Mouse (Mus musculus): ENCODE data around the gene Tada1. TPM values are rescaled to one million over a fixed set of nuclear protein-coding genes. Genes with fewer than 3 reads are reported as not detected.

Gene Tada1
- total and polyA plus RNA-seq, 3 experiments: 34.0 to 36.7 TPM; not detected in 1

DNA sequence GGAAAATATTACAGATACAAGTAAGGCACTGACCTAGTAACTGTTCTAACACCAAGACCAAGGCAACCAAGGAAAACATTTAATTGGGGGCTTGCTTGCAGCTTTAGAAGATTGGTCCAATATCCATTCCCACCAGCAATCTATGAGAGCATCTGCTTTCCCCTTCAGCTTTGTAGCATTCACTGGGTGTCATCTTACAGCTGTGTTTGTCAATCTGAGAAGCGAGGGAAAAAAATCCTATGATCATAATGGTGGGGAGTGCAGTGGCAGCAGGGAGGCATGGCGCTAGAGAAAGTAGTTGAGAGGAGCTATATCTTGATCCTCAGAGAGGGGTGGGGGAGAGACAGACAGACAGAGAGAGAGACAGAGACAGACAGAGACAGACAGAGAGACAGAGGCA is 36.8 kb upstream of the Tada1 start:
- no peaks in the 10 kb centered on the region for H3K4me1 ChIP-seq (ENCODE audit: control insufficient read depth in 1 of 2, insufficient read depth in 2 of 2, low read length in 2 of 2)
- peaks cover 0 to 2% of the 10 kb centered on the region in 2 experiments; a peak in 2 of 4 replicates for H3K27me3 ChIP-seq (ENCODE audit: control insufficient read depth in 1 of 2, insufficient read depth in 2 of 2, low read length in 2 of 2)
- no peaks in the 10 kb centered on the region for H3K9me3 ChIP-seq (replicated peaks; ENCODE audit: insufficient read depth, low read length)
- DNase-seq (ENCODE audit: low read depth, low spot score): no peak
- H3K79me2 ChIP-seq (ENCODE audit: control insufficient read depth, insufficient read depth, low read length, poor library complexity): no peaks in the 10 kb centered on the region
- no peaks in the 10 kb centered on the region for H3K36me3 ChIP-seq (ENCODE audit: control insufficient read depth in 1 of 2, insufficient read depth in 2 of 2, low read length in 2 of 2)
- no peak overlapping the region for H3K9ac ChIP-seq (ENCODE audit: control insufficient read depth, low read depth, low read length, poor library complexity, severe bottlenecking)
- TF ChIP-seq MAFK (IDR thresholded peaks at IDR 0.05; ENCODE audit: borderline replicate concordance, low read depth, low read length) (no peak), MAZ (IDR thresholded peaks at IDR 0.05; ENCODE audit: low read depth, low read length) (no peak), TAL1 (IDR thresholded peaks at IDR 0.05; ENCODE audit: low read length) (no peak), BHLHE40 (IDR thresholded peaks at IDR 0.05; ENCODE audit: borderline replicate concordance, low read depth, low read length) (no peak), POLR2AphosphoS2 (IDR thresholded peaks at IDR 0.05; ENCODE audit: low read length) (no peak), GABPA (IDR thresholded peaks at IDR 0.05; ENCODE audit: low read depth, low read length) (no peak), ZC3H11A (IDR thresholded peaks at IDR 0.05; ENCODE audit: low read depth, low read length) (no peak), ELF1 (IDR thresholded peaks at IDR 0.05; ENCODE audit: low read depth, low read length) (no peak), MYC (IDR thresholded peaks at IDR 0.05; ENCODE audit: low read depth, low read length) (no peak), USF2 (IDR thresholded peaks at IDR 0.05; ENCODE audit: borderline replicate concordance in 1 of 2, insufficient read depth in 1 of 2, low read depth in 1 of 2, low read length in 2 of 2) (no peak), CHD2 (IDR thresholded peaks at IDR 0.05; ENCODE audit: low read length) (no peak), NELFE (IDR thresholded peaks at IDR 0.05; ENCODE audit: low read depth, low read length) (no peak), POLR2AphosphoS5 (IDR thresholded peaks at IDR 0.05; ENCODE audit: borderline replicate concordance, low read depth, low read length) (no peak), KAT2A (conservative IDR thresholded peaks at IDR 0.05; ENCODE audit: low read depth, low read length) (no peak), MXI1 (IDR thresholded peaks at IDR 0.05; ENCODE audit: low read depth, low read length) (no peak), USF1 (IDR thresholded peaks at IDR 0.05; ENCODE audit: low read depth, low read length) (no peak), SIN3A (IDR thresholded peaks at IDR 0.05; ENCODE audit: low read length) (no peak), GATA1 (IDR thresholded peaks at IDR 0.05; ENCODE audit: low read depth, low read length) (no peak), MYB (IDR thresholded peaks at IDR 0.05; ENCODE audit: low read depth, low read length) (no peak)
- H3K27ac ChIP-seq (ENCODE audit: control insufficient read depth, low read depth, low read length): no peak overlapping the region
- no peak overlapping the region for H3K4me3 ChIP-seq (ENCODE audit: control insufficient read depth in 1 of 2, insufficient read depth in 1 of 2, low read depth in 2 of 2, low read length in 2 of 2)

DNA sequence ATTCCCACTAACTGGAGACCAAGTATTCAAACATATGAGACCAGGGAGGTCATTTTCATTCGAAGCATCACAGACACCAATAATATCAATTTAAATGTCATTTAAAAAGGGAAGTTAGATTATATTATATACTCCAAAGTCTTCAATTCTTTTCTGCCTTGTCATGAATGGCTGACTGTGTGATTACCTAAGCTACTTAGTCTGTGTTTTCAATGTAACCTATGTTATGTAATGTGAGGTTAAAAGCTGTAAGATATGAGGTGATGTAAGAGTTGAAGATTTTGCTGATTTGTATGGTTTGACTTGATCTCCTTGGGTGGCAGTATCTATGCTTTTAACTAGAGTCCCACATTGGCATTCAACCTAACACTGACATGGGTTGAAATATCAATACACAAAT is 36.4 kb upstream of the Tada1 start:
- H3K4me3 ChIP-seq (ENCODE audit: control insufficient read depth in 1 of 2, insufficient read depth in 1 of 2, low read depth in 2 of 2, low read length in 2 of 2): no peak overlapping the region
- peaks cover 0 to 2% of the 10 kb centered on the region in 2 experiments; a peak in 2 of 4 replicates for H3K27me3 ChIP-seq (ENCODE audit: control insufficient read depth in 1 of 2, insufficient read depth in 2 of 2, low read length in 2 of 2)
- no peaks in the 10 kb centered on the region for H3K79me2 ChIP-seq (ENCODE audit: control insufficient read depth, insufficient read depth, low read length, poor library complexity)
- no peak for TF ChIP-seq HCFC1 (IDR thresholded peaks at IDR 0.05; ENCODE audit: low read depth, low read length)
- no peak for TF ChIP-seq BHLHE40 (IDR thresholded peaks at IDR 0.05; ENCODE audit: borderline replicate concordance, low read depth, low read length)
- TF ChIP-seq TAL1 (IDR thresholded peaks at IDR 0.05; ENCODE audit: low read length): no peak
- no peak for TF ChIP-seq MEF2A (IDR thresholded peaks at IDR 0.05; ENCODE audit: extremely low read depth, insufficient replicate concordance, low read depth, low read length, poor library complexity, severe bottlenecking)
- TF ChIP-seq MXI1 (IDR thresholded peaks at IDR 0.05; ENCODE audit: low read depth, low read length): no peak
- no peak for TF ChIP-seq MYC (IDR thresholded peaks at IDR 0.05; ENCODE audit: low read depth, low read length)
- no peak for TF ChIP-seq ZC3H11A (IDR thresholded peaks at IDR 0.05; ENCODE audit: low read depth, low read length)
- no peak for TF ChIP-seq ZKSCAN1 (IDR thresholded peaks at IDR 0.05; ENCODE audit: low read depth, low read length)
- TF ChIP-seq E2F4 (IDR thresholded peaks at IDR 0.05; ENCODE audit: borderline replicate concordance, low read depth, low read length): no peak
- TF ChIP-seq CHD1 (IDR thresholded peaks at IDR 0.05; ENCODE audit: low read depth, low read length): no peak
- TF ChIP-seq TCF12 (IDR thresholded peaks at IDR 0.05; ENCODE audit: low read depth, low read length): no peak
- no peak for TF ChIP-seq USF1 (IDR thresholded peaks at IDR 0.05; ENCODE audit: low read depth, low read length)
- no peak for TF ChIP-seq JUND (IDR thresholded peaks at IDR 0.05; ENCODE audit: low read depth, low read length)
- TF ChIP-seq MYB (IDR thresholded peaks at IDR 0.05; ENCODE audit: low read depth, low read length): no peak
- TF ChIP-seq ZMIZ1 (IDR thresholded peaks at IDR 0.05; ENCODE audit: low read depth, low read length): no peak
- TF ChIP-seq RCOR1 (IDR thresholded peaks at IDR 0.05; ENCODE audit: low read depth, low read length): no peak
- TF ChIP-seq NELFE (IDR thresholded peaks at IDR 0.05; ENCODE audit: low read depth, low read length): no peak
- TF ChIP-seq CTCF (IDR thresholded peaks at IDR 0.05 in 2 of 3, conservative IDR thresholded peaks at IDR 0.05 in 1 of 3; ENCODE audit: control insufficient read depth in 1 of 3, insufficient read depth in 1 of 3, low read depth in 2 of 3, low read length in 3 of 3, poor library complexity in 1 of 3, severe bottlenecking in 1 of 3): no peak
- TF ChIP-seq CHD2 (IDR thresholded peaks at IDR 0.05; ENCODE audit: low read length): no peak
- no peak for TF ChIP-seq MAX (IDR thresholded peaks at IDR 0.05; ENCODE audit: low read length)
- H3K36me3 ChIP-seq (ENCODE audit: control insufficient read depth in 1 of 2, insufficient read depth in 2 of 2, low read length in 2 of 2): no peaks in the 10 kb centered on the region
- H3K9ac ChIP-seq (ENCODE audit: control insufficient read depth, low read depth, low read length, poor library complexity, severe bottlenecking): no peak overlapping the region
- H3K9me3 ChIP-seq (replicated peaks; ENCODE audit: insufficient read depth, low read length): no peaks in the 10 kb centered on the region
- DNase-seq (ENCODE audit: low read depth, low spot score): no peak
- no peak overlapping the region for H3K27ac ChIP-seq (ENCODE audit: control insufficient read depth, low read depth, low read length)
- H3K4me1 ChIP-seq (ENCODE audit: control insufficient read depth in 1 of 2, insufficient read depth in 2 of 2, low read length in 2 of 2): no peaks in the 10 kb centered on the region
